In genomic region chr7:144001628-144002027, GRCm38 (mm10) we compare ENCODE assay signal across 18 mouse cellular contexts. TPM values are rescaled to one million over a fixed set of nuclear protein-coding genes. Genes with fewer than 3 reads are reported as not detected.
DNase-seq lines count a peak whose midpoint lies in the region; TF ChIP-seq lines count a peak whose summit lies in the region.
"Had no signal": no experiment of that assay in that cellular context is flagged by ENCODE, and none has a peak within 500 bp of the region (broad histone marks: within the 10 kb centered on the region; RNA-seq: fewer than 3 reads in every experiment).

Gene Shank2 (plus strand): TSS chr7:144001928.

- no peak within 1 kb of the TSS for H3K4me3 ChIP-seq in layer of hippocampus, adult 2 months
- H3K4me3 ChIP-seq: erythroblast, embryonic 14.5 days; limb, embryonic 15.5 days had no signal

- TF ChIP-seq POLR2A in brain, embryonic 14.5 days (IDR thresholded peaks at IDR 0.05; ENCODE audit: borderline replicate concordance, extremely low read depth, insufficient read depth, insufficient read length, poor library complexity, severe bottlenecking), result no peak

- no peak for DNase-seq in adrenal gland, postnatal 25 days
- DNase-seq in adrenal gland, adult 18-20 months (ENCODE audit: low spot score in 2 of 2), result no peak
- DNase-seq in layer of hippocampus, adult 2 months (ENCODE audit: low spot score in 2 of 2), result no peak
- no peak for DNase-seq in layer of hippocampus, adult 9-10 months (ENCODE audit: low spot score)
- no peak for DNase-seq in brain, embryonic 14.5 days (ENCODE audit: low read depth)
- DNase-seq in left cerebral cortex, postnatal 10 days (ENCODE audit: extremely low spot score in 1 of 2, low spot score in 2 of 2), result no peak
- no peak for DNase-seq in cerebellum, postnatal 4 days (ENCODE audit: low spot score in 2 of 2)
- no peak for DNase-seq in cerebellum, adult 11 months
- DNase-seq: adrenal gland, postnatal 14 days; cerebellum, postnatal 36 days; heart, postnatal 14 days; kidney, adult 18-20 months; kidney, postnatal 36 days; lung, postnatal 10 days; right cerebral cortex, postnatal 4 days; thymus, postnatal 36 days had no signal

- intact Hi-C loops in left cerebral cortex, postnatal 10 days (cut with DNase I), result no loop called here

- no peak within 1 kb of the TSS for H3K27ac ChIP-seq in layer of hippocampus, adult 2 months
- H3K27ac ChIP-seq: limb, embryonic 15.5 days had no signal

- TF ChIP-seq CTCF in layer of hippocampus, adult 2 months (conservative IDR thresholded peaks at IDR 0.05), result no peak
- no peak for TF ChIP-seq CTCF in brain, embryonic 14.5 days (IDR thresholded peaks at IDR 0.05; ENCODE audit: borderline replicate concordance, extremely low read depth, insufficient read depth, insufficient read length)

RNA-seq across cellular contexts. Expression of gene Shank2, which starts in this region (rescaled TPM):
- total RNA-seq in adrenal gland, postnatal 25 days (2021), result 4.9 and 11.8 TPM in 2 replicates
- 10 to 100 TPM in 1 of 2 experiments, 1 to 10 TPM in 1; 8.1 to 18.5 TPM for total RNA-seq in adrenal gland, adult 18-20 months (2021)
- total RNA-seq in layer of hippocampus, adult 2 months (2021), result 100 to 1,000 TPM; 133 to 138 TPM
- 18.8 and 32.5 TPM in 2 replicates for polyA plus RNA-seq in brain, embryonic 14.5 days (2012; rRNA removed)
- 100 to 1,000 TPM; 162 to 172 TPM for total RNA-seq in left cerebral cortex, postnatal 10 days (2021)
- polyA plus RNA-seq: erythroblast, embryonic 14.5 days had no signal

Comparison
In these comparisons a context has a peak if more than half of its experiments do, and no peak if none do; other contexts are left out.
1. RNA of gene Shank2 (total RNA-seq): 162 to 172 TPM in left cerebral cortex, postnatal 10 days and 133 to 138 TPM in layer of hippocampus, adult 2 months; 8.1 to 18.5 TPM in adrenal gland, adult 18-20 months and 4.9 to 11.8 TPM in adrenal gland, postnatal 25 days; every median in the first group is over 4 times any median in the second.